Mouse (Mus musculus): ENCODE measurements around the gene Calr4.

- no peak for TF ChIP-seq EP300 (IDR thresholded peaks at IDR 0.05; ENCODE audit: low read length)
- TF ChIP-seq POLR2AphosphoS2 (IDR thresholded peaks at IDR 0.05; ENCODE audit: low read depth, low read length): no peak
- TF ChIP-seq MAX (IDR thresholded peaks at IDR 0.05; ENCODE audit: low read length): no peak
- TF ChIP-seq USF2 (conservative IDR thresholded peaks at IDR 0.05; ENCODE audit: low read depth, low read length): no peak
- no peak for TF ChIP-seq CTCF (conservative IDR thresholded peaks at IDR 0.05 in 1 of 2, IDR thresholded peaks at IDR 0.05 in 1 of 2; ENCODE audit: low read depth in 2 of 2, low read length in 2 of 2)
- no peak for TF ChIP-seq MYC (IDR thresholded peaks at IDR 0.05; ENCODE audit: low read depth, low read length)
- no peak for TF ChIP-seq ZNF384 (IDR thresholded peaks at IDR 0.05; ENCODE audit: low read depth, low read length)
- TF ChIP-seq POLR2A (IDR thresholded peaks at IDR 0.05; ENCODE audit: low read depth, low read length): no peak
- no peak for TF ChIP-seq UBTF (IDR thresholded peaks at IDR 0.05; ENCODE audit: low read depth, low read length)
- no peak for TF ChIP-seq ELF1 (IDR thresholded peaks at IDR 0.05; ENCODE audit: low read depth, low read length)
- TF ChIP-seq SIN3A (IDR thresholded peaks at IDR 0.05; ENCODE audit: low read length): no peak
- TF ChIP-seq NELFE (IDR thresholded peaks at IDR 0.05; ENCODE audit: low read depth, low read length): no peak
These were observed 35.2 kb upstream of the Calr4 start for GRCm38 (mm10) chr4:109199069-109199468.
